Mouse (Mus musculus) bone marrow macrophage, adult 2 months (primary cell): Measurements from ENCODE around the gene Cxcl10.

Source experiments
- CTCF ChIP-seq: IDR thresholded peaks from 2 replicates; pipeline ENCODE4 v1.5.1; 2012; ENCODE audit warnings: low read depth, mild to moderate bottlenecking, low read length, moderate library complexity
- POLR2A ChIP-seq: IDR thresholded peaks from 2 replicates; pipeline ENCODE4 v1.6.1; 2012; ENCODE audit warnings: mild to moderate bottlenecking, low read depth, low read length, borderline replicate concordance

- TF ChIP-seq POLR2A (no peak), CTCF (no peak)
These were observed 38.8 kb downstream of the Cxcl10 start, which contains the start of gene Sdad1 for GRCm38 (mm10) chr5:92309681-92310511.
